Mouse (Mus musculus): Measurements from ENCODE around the gene Utp14b. TPM values are rescaled to one million over a fixed set of nuclear protein-coding genes. Genes with fewer than 3 reads are reported as not detected.

The Utp14b gene
- polyA plus RNA-seq (2015; fragmentation: Nextera tagmentation; extraction: Ambion mirVana), result 1.8 and 2.2 TPM in 2 replicates

DNA sequence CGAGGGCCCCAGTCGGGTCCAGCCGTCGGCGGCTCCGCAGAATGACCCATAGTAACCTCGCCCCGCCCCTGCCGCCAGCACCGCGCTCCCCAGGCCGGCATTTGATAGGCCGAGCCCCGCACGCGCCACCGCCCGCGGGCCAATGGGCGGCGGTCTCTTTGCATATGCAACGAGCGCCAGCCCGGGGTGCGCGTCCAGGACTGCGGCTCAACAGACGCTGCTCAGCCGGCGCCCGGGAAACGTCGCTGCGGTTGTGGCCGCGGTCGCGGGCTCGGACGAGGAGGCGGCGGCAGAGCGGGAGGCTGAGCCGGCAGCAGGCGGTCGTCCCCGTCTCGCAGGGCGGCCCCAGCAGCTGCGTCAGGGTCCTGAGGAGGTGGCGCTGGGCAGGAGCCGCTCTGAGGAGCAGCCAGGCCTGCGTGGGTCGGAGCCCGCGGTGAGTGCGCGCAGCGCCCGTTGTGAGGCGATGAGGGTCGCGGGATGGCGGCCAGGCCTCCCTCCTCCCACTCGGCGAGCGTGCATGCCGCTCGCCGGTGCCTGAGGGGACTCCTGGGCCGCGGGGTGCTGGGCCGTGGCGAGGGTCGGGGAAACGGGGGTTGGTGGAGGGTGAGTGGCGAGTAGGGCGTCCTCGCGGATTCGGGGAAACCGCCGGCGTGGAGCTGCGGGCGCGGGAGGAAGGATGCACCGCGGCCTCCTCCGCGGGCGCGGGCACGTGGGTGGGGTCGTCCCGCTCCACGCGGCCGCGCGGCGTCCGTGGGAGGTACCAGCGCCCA is at the start of gene Utp14b, which contains the start of gene Acsl3:
Gene Utp14b (plus strand): TSS at position 368 of the 770 bp plus-strand sequence.
Gene Acsl3 (plus strand): TSS at position 155 of the 770 bp plus-strand sequence.
- peak within 1 kb of the TSS; percentile 80 for H3K4me2 ChIP-seq (ENCODE audit: low read depth, low read length)
- no peaks in the 10 kb centered on the region for H3K27me3 ChIP-seq (ENCODE audit: control insufficient read depth, insufficient read depth, low read length)
- peak within 1 kb of the TSS; percentile 89 for H3K27ac ChIP-seq (ENCODE audit: low read length)
- under 1% methylated on average over 102 of the region's 104 CpGs for WGBS
- H3K4me1 ChIP-seq (ENCODE audit: control insufficient read depth, insufficient read depth, low read length), result peaks cover 33% of the 10 kb centered on the region
- H3K4me3 ChIP-seq (ENCODE audit: low read length), result peak within 1 kb of the TSS; percentile 97
- peak; percentile 99 for ATAC-seq (replicated peaks; ENCODE audit: extremely low read depth, insufficient read depth, low FRiP score)
- no peaks in the 10 kb centered on the region for H3K9me3 ChIP-seq (replicated peaks; ENCODE audit: control insufficient read depth, low read length)
- no peaks in the 10 kb centered on the region for H3K36me3 ChIP-seq (ENCODE audit: control insufficient read depth, insufficient read depth)
- H3K9ac ChIP-seq (ENCODE audit: low read length), result peak within 1 kb of the TSS; percentile 99

DNA sequence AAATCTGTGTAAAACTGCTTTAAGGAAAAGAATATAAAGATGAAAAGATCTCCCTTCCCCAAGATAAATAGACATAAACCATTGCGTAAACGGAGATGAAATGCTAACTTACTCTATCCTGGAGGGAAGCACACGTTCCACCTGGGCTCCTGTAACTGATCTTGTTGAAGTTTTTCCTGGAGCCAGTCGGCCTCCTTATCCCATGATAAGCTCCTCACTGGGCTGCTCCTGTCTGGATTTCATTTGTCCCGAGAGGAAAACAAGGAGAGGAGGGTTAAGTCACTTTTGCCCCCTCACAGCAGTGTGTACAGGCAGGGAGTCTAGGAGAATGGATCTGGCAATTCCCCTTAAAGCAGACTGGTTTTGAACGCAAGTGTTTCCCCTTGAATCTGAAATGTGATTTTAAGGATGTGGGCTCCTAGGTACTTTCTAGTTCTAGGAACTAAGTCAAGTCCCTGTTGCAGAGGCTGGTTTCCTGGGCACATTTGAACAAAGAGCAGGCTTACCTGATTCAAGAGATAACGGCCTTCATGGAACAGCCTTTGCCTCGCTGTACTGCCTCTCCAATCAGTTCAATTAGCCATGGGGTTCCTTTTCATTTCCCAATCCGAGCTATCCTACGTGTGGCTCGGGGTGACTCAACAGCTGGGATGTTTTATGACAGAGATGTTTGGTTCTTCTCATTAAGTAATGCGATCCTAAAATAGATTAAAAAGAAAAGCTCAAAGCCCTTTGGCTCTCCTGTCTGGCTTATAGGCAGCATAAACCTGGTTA is 48.5 kb upstream of the Utp14b start:
- peaks cover 8% of the 10 kb centered on the region; the same call in 1 of the 2 replicates for H3K4me1 ChIP-seq (ENCODE audit: control insufficient read depth, insufficient read depth, low read length)
- no peak overlapping the region for H3K4me3 ChIP-seq (ENCODE audit: low read length)
- H3K27me3 ChIP-seq (ENCODE audit: control insufficient read depth, insufficient read depth, low read length), result no peaks in the 10 kb centered on the region
- H3K36me3 ChIP-seq (ENCODE audit: control insufficient read depth, insufficient read depth), result no peaks in the 10 kb centered on the region
- no peak for ATAC-seq (replicated peaks; ENCODE audit: extremely low read depth, insufficient read depth, low FRiP score)
- 39% methylated on average over 12 of the region's 12 CpGs for WGBS
- H3K4me2 ChIP-seq (ENCODE audit: low read depth, low read length), result no peak overlapping the region
- no peaks in the 10 kb centered on the region for H3K9me3 ChIP-seq (replicated peaks; ENCODE audit: control insufficient read depth, low read length)
- H3K9ac ChIP-seq (ENCODE audit: low read length), result no peak overlapping the region
- no peak overlapping the region for H3K27ac ChIP-seq (ENCODE audit: low read length)

DNA sequence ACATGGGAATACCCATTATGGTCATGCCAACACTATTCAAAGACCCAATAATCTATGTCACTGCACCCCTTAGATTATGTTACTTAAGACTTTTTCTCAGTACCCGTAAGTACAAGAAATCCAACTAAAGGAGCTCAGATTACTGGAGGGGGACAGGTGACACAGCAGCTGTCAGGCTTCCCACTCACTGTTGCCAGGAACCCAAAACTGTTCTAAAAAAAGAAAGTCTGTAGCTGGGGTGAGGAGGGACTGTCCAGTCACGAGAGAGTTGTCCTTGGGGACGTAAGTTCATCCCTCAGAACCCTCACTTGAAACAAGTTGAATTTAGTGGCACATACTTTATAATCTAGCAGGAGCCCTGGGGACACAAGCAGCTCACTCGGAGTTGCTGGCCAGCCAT is 46.8 kb upstream of the Utp14b start:
- ATAC-seq (replicated peaks; ENCODE audit: extremely low read depth, insufficient read depth, low FRiP score), result peak; percentile 55; the same call in 1 of the 2 replicates
- 35% methylated on average over 4 of the region's 4 CpGs for WGBS
- no peak overlapping the region for H3K27ac ChIP-seq (ENCODE audit: low read length)

DNA sequence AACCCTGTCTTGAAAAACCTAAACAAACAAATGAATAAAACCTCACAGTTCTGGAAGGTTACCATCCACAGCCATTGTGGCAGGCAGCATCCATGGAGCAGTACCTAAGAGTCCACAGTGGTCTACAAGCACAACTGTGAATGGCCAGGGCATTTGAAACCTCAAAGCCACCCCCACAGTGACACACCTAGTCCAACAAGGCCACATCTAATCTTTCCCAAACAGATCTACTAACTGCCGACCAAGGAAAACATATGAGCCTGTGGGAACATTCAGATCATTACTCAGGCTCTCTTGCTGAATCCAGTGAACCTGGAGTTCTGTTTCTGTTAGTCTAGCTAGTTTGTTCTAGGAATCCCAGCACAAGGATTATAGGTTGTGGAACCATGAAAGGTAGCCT is 44.9 kb upstream of the Utp14b start:
- no peak overlapping the region for H3K27ac ChIP-seq (ENCODE audit: low read length)
- ATAC-seq (replicated peaks; ENCODE audit: extremely low read depth, insufficient read depth, low FRiP score), result no peak

More for the DNA sequence above, 46.8 kb upstream of the Utp14b start:
- H3K9ac ChIP-seq (ENCODE audit: low read length), result no peak overlapping the region
- no peak overlapping the region for H3K4me3 ChIP-seq (ENCODE audit: low read length)
- H3K4me1 ChIP-seq (ENCODE audit: control insufficient read depth, insufficient read depth, low read length), result peaks cover 8% of the 10 kb centered on the region
- no peaks in the 10 kb centered on the region for H3K36me3 ChIP-seq (ENCODE audit: control insufficient read depth, insufficient read depth)
- no peaks in the 10 kb centered on the region for H3K9me3 ChIP-seq (replicated peaks; ENCODE audit: control insufficient read depth, low read length)
- no peak overlapping the region for H3K4me2 ChIP-seq (ENCODE audit: low read depth, low read length)
- no peaks in the 10 kb centered on the region for H3K27me3 ChIP-seq (ENCODE audit: control insufficient read depth, insufficient read depth, low read length)

DNA sequence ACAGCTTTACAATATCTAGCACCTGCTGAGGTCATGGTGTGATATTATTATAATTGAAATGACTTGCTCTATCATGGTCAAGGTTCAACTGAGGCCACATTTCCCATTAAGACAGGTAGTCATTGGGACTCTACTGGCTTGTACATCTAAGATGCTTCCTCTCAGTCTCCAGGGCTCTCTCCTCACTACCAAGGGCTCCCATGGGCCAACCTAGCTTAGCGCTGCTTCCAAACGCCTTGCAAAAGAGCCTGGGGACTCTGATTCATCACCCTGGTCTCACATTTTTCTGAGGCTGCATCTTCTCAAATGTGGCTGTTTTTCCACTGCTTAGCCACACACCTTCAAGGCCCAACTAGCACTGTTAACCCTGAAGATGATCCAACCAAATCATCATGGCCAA is 33.5 kb upstream of the Utp14b start:
- ATAC-seq (replicated peaks; ENCODE audit: extremely low read depth, insufficient read depth, low FRiP score), result no peak
- Histone ChIP-seq H3K27ac (ENCODE audit: low read length) (no peak overlapping the region), H3K36me3 (ENCODE audit: control insufficient read depth, insufficient read depth) (no peaks in the 10 kb centered on the region), H3K27me3 (ENCODE audit: control insufficient read depth, insufficient read depth, low read length) (no peaks in the 10 kb centered on the region), H3K9ac (ENCODE audit: low read length) (no peak overlapping the region), H3K4me1 (ENCODE audit: control insufficient read depth, insufficient read depth, low read length) (no peaks in the 10 kb centered on the region), H3K4me3 (ENCODE audit: low read length) (no peak overlapping the region), H3K9me3 (replicated peaks; ENCODE audit: control insufficient read depth, low read length) (no peaks in the 10 kb centered on the region), H3K4me2 (ENCODE audit: low read depth, low read length) (no peak overlapping the region)
- WGBS, result 89% methylated on average over 2 of the region's 2 CpGs

More for the DNA sequence above, 44.9 kb upstream of the Utp14b start:
- H3K27me3 ChIP-seq (ENCODE audit: control insufficient read depth, insufficient read depth, low read length), result no peaks in the 10 kb centered on the region
- 55% methylated on average over 1 of the region's 1 CpGs for WGBS
- H3K4me3 ChIP-seq (ENCODE audit: low read length), result no peak overlapping the region
- H3K4me1 ChIP-seq (ENCODE audit: control insufficient read depth, insufficient read depth, low read length), result peaks cover 8% of the 10 kb centered on the region
- H3K4me2 ChIP-seq (ENCODE audit: low read depth, low read length), result no peak overlapping the region
- no peak overlapping the region for H3K9ac ChIP-seq (ENCODE audit: low read length)
- no peaks in the 10 kb centered on the region for H3K9me3 ChIP-seq (replicated peaks; ENCODE audit: control insufficient read depth, low read length)
- no peaks in the 10 kb centered on the region for H3K36me3 ChIP-seq (ENCODE audit: control insufficient read depth, insufficient read depth)

DNA sequence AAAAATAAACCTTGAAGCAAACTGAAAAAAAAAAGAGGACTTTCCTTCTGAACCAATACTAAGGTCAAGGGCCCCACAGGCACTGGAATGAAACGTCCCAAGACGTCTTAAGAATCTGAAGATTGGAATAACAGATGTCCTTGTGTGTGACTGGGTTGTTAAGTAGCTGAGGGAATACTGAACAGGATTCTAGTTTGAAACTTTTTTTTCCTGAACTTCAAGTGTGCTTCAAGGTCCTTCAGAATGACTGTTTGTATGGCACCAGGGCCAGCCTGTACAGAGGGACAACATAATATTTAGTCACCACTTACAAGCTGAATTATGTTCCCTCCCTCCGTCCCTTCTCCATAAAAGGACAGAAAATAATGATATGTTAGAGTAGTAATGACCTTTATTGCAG is 23.4 kb upstream of the Utp14b start:
- Histone ChIP-seq H3K27ac (ENCODE audit: low read length) (no peak overlapping the region), H3K4me2 (ENCODE audit: low read depth, low read length) (no peak overlapping the region), H3K4me3 (ENCODE audit: low read length) (no peak overlapping the region), H3K9ac (ENCODE audit: low read length) (no peak overlapping the region), H3K36me3 (ENCODE audit: control insufficient read depth, insufficient read depth) (no peaks in the 10 kb centered on the region), H3K4me1 (ENCODE audit: control insufficient read depth, insufficient read depth, low read length) (no peaks in the 10 kb centered on the region), H3K27me3 (ENCODE audit: control insufficient read depth, insufficient read depth, low read length) (no peaks in the 10 kb centered on the region), H3K9me3 (replicated peaks; ENCODE audit: control insufficient read depth, low read length) (no peaks in the 10 kb centered on the region)
- WGBS, result 82% methylated on average over 3 of the region's 3 CpGs
- no peak for ATAC-seq (replicated peaks; ENCODE audit: extremely low read depth, insufficient read depth, low FRiP score)

DNA sequence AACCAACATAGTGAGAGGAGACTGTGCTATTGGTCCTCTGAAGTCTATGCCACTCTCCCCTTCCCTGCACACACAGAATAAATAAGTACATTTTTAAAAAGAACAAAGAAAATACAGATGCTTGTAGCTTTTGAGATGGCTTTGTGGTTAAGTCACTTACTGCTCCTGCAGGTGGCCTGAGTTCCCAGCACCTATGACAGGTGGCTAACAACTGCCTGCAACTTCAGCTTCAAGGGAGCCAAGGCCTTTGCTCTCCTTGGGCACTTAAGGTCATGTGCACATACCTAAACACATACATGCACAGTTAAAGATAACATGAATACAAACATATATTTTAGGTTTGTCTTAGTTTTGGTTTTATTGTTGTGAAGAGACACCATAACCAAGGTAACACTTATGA is 17.0 kb upstream of the Utp14b start:
- H3K27me3 ChIP-seq (ENCODE audit: control insufficient read depth, insufficient read depth, low read length), result no peaks in the 10 kb centered on the region
- ATAC-seq (replicated peaks; ENCODE audit: extremely low read depth, insufficient read depth, low FRiP score), result no peak
- H3K9ac ChIP-seq (ENCODE audit: low read length), result no peak overlapping the region
- 0 out of 2 replicates have a peak, but pooled peaks cover 2% of the 10 kb centered on the region for H3K9me3 ChIP-seq (replicated peaks; ENCODE audit: control insufficient read depth, low read length)
- no peaks in the 10 kb centered on the region for H3K36me3 ChIP-seq (ENCODE audit: control insufficient read depth, insufficient read depth)
- H3K27ac ChIP-seq (ENCODE audit: low read length), result no peak overlapping the region
- H3K4me2 ChIP-seq (ENCODE audit: low read depth, low read length), result no peak overlapping the region
- H3K4me3 ChIP-seq (ENCODE audit: low read length), result no peak overlapping the region
- H3K4me1 ChIP-seq (ENCODE audit: control insufficient read depth, insufficient read depth, low read length), result no peaks in the 10 kb centered on the region

DNA sequence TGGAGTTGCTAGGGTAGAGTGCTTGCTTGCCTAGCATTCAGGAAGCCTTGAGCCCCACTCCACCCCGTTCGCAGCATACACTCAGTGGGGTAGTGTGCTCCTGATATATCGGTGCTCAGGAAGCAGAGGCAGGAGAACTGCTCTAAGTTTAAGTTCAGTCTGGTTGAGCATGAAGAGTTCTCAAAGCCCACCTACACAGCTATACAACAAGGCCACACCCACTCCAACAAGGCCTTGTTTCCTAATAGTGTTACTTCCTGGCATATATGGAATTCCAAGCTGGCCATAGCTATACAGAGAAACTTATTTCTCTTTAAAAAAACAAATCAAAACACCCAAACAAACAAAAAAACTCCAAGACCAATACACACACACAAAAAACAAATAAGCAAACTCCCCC is 16.0 kb upstream of the Utp14b start:
- Histone ChIP-seq H3K36me3 (ENCODE audit: control insufficient read depth, insufficient read depth) (no peaks in the 10 kb centered on the region), H3K27ac (ENCODE audit: low read length) (no peak overlapping the region), H3K4me3 (ENCODE audit: low read length) (no peak overlapping the region), H3K4me1 (ENCODE audit: control insufficient read depth, insufficient read depth, low read length) (no peaks in the 10 kb centered on the region), H3K9ac (ENCODE audit: low read length) (no peak overlapping the region), H3K9me3 (replicated peaks; ENCODE audit: control insufficient read depth, low read length) (0 out of 2 replicates have a peak, but pooled peaks cover 2% of the 10 kb centered on the region), H3K4me2 (ENCODE audit: low read depth, low read length) (no peak overlapping the region), H3K27me3 (ENCODE audit: control insufficient read depth, insufficient read depth, low read length) (no peaks in the 10 kb centered on the region)
- 0 out of 2 replicates have a peak, but pooled peaks have one; percentile 14 for ATAC-seq (replicated peaks; ENCODE audit: extremely low read depth, insufficient read depth, low FRiP score)
- WGBS, result 91% methylated on average over 3 of the region's 3 CpGs

DNA sequence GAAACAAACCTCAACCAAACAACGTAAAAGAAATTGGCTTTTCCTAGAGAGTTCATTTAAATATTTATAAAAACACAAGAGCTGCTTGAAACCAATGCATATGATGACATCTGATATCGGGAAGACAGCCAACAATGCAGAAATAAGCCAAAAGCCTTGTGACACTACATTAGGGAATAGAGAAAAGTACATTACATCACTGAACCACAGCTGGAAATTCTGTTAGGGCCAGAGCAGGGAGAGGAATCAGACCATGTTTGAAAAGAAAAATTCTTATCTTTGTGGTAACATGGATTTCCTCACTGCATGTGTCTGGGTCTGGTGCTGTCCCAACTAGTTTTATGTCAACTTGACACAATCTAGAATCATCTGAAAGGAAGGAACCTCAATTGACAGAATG is 15.6 kb upstream of the Utp14b start:
- Histone ChIP-seq H3K9ac (ENCODE audit: low read length) (no peak overlapping the region), H3K27me3 (ENCODE audit: control insufficient read depth, insufficient read depth, low read length) (no peaks in the 10 kb centered on the region), H3K4me2 (ENCODE audit: low read depth, low read length) (no peak overlapping the region), H3K36me3 (ENCODE audit: control insufficient read depth, insufficient read depth) (no peaks in the 10 kb centered on the region), H3K4me1 (ENCODE audit: control insufficient read depth, insufficient read depth, low read length) (peaks cover 1% of the 10 kb centered on the region), H3K9me3 (replicated peaks; ENCODE audit: control insufficient read depth, low read length) (0 out of 2 replicates have a peak, but pooled peaks cover 2% of the 10 kb centered on the region), H3K27ac (ENCODE audit: low read length) (no peak overlapping the region), H3K4me3 (ENCODE audit: low read length) (no peak overlapping the region)
- WGBS, result 72% methylated on average over 2 of the region's 2 CpGs
- ATAC-seq (replicated peaks; ENCODE audit: extremely low read depth, insufficient read depth, low FRiP score), result no peak; the same call in 1 of the 2 replicates
